Mouse (Mus musculus): ENCODE data around the gene Ten1.
A peak's percentile ranks its signal among the peaks of the same experiment; 100 is the strongest.

Gene Ten1

GRCm38 (mm10) chr11:116196866-116197583 is 1.6 kb upstream of the Ten1 start:
- DNase-seq (ENCODE audit: low spot score), result no peak

- DNase-seq (ENCODE audit: low spot score), result no peak
These were observed 1.1 kb upstream of the Ten1 start for GRCm38 (mm10) chr11:116197584-116197906.

GRCm38 (mm10) chr11:116198132-116198531 is 523 bp upstream of the Ten1 start:
- DNase-seq (ENCODE audit: low spot score), result no peak

- no peak for DNase-seq (ENCODE audit: low spot score)
These were observed 2.5 kb downstream of the Ten1 start for GRCm38 (mm10) chr11:116201151-116201550.

GRCm38 (mm10) chr11:116203150-116203549 is 4.5 kb downstream of the Ten1 start:
- no peak for DNase-seq (ENCODE audit: low spot score)

GRCm38 (mm10) chr11:116206678-116207077 is 8.0 kb downstream of the Ten1 start:
- DNase-seq (ENCODE audit: low spot score), result no peak

GRCm38 (mm10) chr11:116208660-116209059 is 10.0 kb downstream of the Ten1 start:
- no peak for DNase-seq (ENCODE audit: low spot score)

- DNase-seq (ENCODE audit: low spot score), result no peak
These were observed 10.6 kb downstream of the Ten1 start for GRCm38 (mm10) chr11:116209257-116209656.

- no peak for DNase-seq (ENCODE audit: low spot score)
These were observed 12.0 kb downstream of the Ten1 start for GRCm38 (mm10) chr11:116210696-116211095.

GRCm38 (mm10) chr11:116212847-116213246 is 14.2 kb downstream of the Ten1 start:
- DNase-seq (ENCODE audit: low spot score), result no peak

GRCm38 (mm10) chr11:116213877-116214510 is 15.3 kb downstream of the Ten1 start:
- DNase-seq (ENCODE audit: low spot score), result no peak

GRCm38 (mm10) chr11:116215181-116215580 is 16.5 kb downstream of the Ten1 start:
- DNase-seq (ENCODE audit: low spot score), result no peak

- DNase-seq (ENCODE audit: low spot score), result no peak
These were observed 17.3 kb downstream of the Ten1 start for GRCm38 (mm10) chr11:116215991-116216390.

GRCm38 (mm10) chr11:116216549-116216948 is 17.9 kb downstream of the Ten1 start:
- DNase-seq (ENCODE audit: low spot score), result no peak

GRCm38 (mm10) chr11:116218263-116218662 is 19.6 kb downstream of the Ten1 start:
- no peak for DNase-seq (ENCODE audit: low spot score)

- DNase-seq (ENCODE audit: low spot score), result peak; percentile 61
These were observed 20.2 kb downstream of the Ten1 start for GRCm38 (mm10) chr11:116218737-116219400.

GRCm38 (mm10) chr11:116219885-116220284 is 21.2 kb downstream of the Ten1 start:
- DNase-seq (ENCODE audit: low spot score), result no peak

GRCm38 (mm10) chr11:116221931-116222739 is 23.5 kb downstream of the Ten1 start:
- DNase-seq (ENCODE audit: low spot score), result no peak

- DNase-seq (ENCODE audit: low spot score), result no peak
These were observed 24.0 kb downstream of the Ten1 start for GRCm38 (mm10) chr11:116222740-116223059.

- peak; percentile 80 for DNase-seq (ENCODE audit: low spot score)
These were observed 27.8 kb downstream of the Ten1 start for GRCm38 (mm10) chr11:116226414-116226813.

GRCm38 (mm10) chr11:116228699-116229098 is 30.0 kb downstream of the Ten1 start:
- DNase-seq (ENCODE audit: low spot score), result no peak

GRCm38 (mm10) chr11:116232427-116232826 is 33.8 kb downstream of the Ten1 start:
- DNase-seq (ENCODE audit: low spot score), result no peak

GRCm38 (mm10) chr11:116234901-116235300 is 36.2 kb downstream of the Ten1 start:
- no peak for DNase-seq (ENCODE audit: low spot score)

All from ovary, postnatal 10 days (tissue).